Mouse (Mus musculus): ENCODE results near the gene Clec12b. TPM values are rescaled to one million over a fixed set of nuclear protein-coding genes. Genes with fewer than 3 reads are reported as not detected.

The Clec12b gene
- polyA plus RNA-seq (2012; rRNA removed) (0.02 and 0.03 TPM in 2 replicates), polyA plus RNA-seq (2014; fragmentation: Nextera tagmentation; extraction: Ambion mirVana) (not detected in 2 replicates)

DNA sequence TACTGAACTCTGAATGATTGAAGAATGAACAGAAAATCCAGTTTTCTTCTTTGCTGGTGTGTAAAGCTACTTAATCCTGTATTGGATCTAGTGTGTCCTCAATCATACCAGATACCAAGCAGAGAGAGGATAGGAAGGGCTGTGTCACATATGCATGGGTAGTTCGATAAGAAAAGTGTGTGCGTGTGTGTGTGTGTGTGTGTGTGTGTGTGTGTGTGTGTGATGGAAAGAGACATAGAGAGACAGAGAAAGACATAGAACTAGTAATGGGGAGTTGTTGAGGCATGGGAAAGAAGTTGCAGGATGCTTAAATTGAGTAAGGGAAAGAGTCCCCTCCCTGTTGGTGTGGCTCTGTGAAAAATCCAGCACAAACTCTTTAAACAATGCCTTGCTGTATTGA lies at the start of gene Clec12b:
Gene Clec12b, minus strand, starts transcription at position 101 of the 400 bp plus-strand sequence.
- H3K9ac ChIP-seq (replicated peaks), result no peak within 1 kb of the TSS
- 59% methylated on average over 2 of the region's 2 CpGs for WGBS (ENCODE audit: insufficient replicate concordance)
- H3K36me3 ChIP-seq (replicated peaks; ENCODE audit: control insufficient read depth, insufficient read depth, low read depth), result no peaks in the 10 kb centered on the region
- no peaks in the 10 kb centered on the region for H3K4me1 ChIP-seq (replicated peaks; ENCODE audit: control insufficient read depth in 2 of 2, insufficient read depth in 2 of 2, low read length in 1 of 2)
- no peak within 1 kb of the TSS for H3K4me3 ChIP-seq (ENCODE audit: insufficient read depth in 1 of 2, low read depth in 2 of 2, low read length in 2 of 2)
- no peaks in the 10 kb centered on the region for H3K27me3 ChIP-seq (ENCODE audit: control insufficient read depth, insufficient read depth, low read length)
- ATAC-seq (ENCODE audit: insufficient read depth) (no peak), DNase-seq (ENCODE audit: low read depth in 3 of 3, low spot score in 3 of 3) (no peak)
- no peak within 1 kb of the TSS for H3K4me2 ChIP-seq (ENCODE audit: low read depth)
- no peak for TF ChIP-seq EP300 (IDR thresholded peaks at IDR 0.05; ENCODE audit: low read depth)
- TF ChIP-seq CTCF (IDR thresholded peaks at IDR 0.05; ENCODE audit: low read depth), result no peak
- no peak within 1 kb of the TSS for H3K27ac ChIP-seq
- H3K9me3 ChIP-seq (ENCODE audit: control insufficient read depth, low read length), result no peaks in the 10 kb centered on the region

DNA sequence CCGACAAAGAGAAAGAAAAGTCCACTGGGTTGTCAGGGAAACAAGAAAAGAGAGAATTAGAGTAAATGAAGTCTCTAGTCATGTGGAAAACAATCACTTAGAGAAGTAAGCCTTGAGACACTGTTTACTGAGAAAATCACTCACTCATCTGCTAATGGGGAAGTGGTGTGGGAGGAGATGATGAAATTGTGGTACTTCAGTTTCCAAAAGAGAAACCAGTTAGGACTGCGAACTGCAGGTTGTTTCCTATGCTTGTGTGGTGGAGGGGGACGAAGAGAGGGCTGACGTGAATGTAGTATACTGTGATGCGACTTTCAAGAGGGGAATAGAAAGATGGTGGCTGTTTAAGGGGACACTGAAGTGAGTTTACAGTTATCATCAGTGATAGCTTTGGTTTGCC lies 48.6 kb upstream of the Clec12b start:
- TF ChIP-seq EP300 (IDR thresholded peaks at IDR 0.05; ENCODE audit: low read depth) (no peak), CTCF (IDR thresholded peaks at IDR 0.05; ENCODE audit: low read depth) (no peak)
- no peaks in the 10 kb centered on the region for H3K9me3 ChIP-seq (ENCODE audit: control insufficient read depth, low read length)
- H3K4me2 ChIP-seq (ENCODE audit: low read depth), result no peak overlapping the region
- no peak overlapping the region for H3K4me3 ChIP-seq (ENCODE audit: insufficient read depth in 1 of 2, low read depth in 2 of 2, low read length in 2 of 2)
- ATAC-seq (ENCODE audit: insufficient read depth) (peak; percentile 35; the same call in 1 of the 2 replicates), DNase-seq (ENCODE audit: low read depth in 3 of 3, low spot score in 3 of 3) (peak in 2 of 3 experiments; percentile 7 to 31)
- H3K36me3 ChIP-seq (replicated peaks; ENCODE audit: control insufficient read depth, insufficient read depth, low read depth), result no peaks in the 10 kb centered on the region
- H3K4me1 ChIP-seq (replicated peaks; ENCODE audit: control insufficient read depth in 2 of 2, insufficient read depth in 2 of 2, low read length in 1 of 2), result no peaks in the 10 kb centered on the region
- no peak overlapping the region for H3K27ac ChIP-seq
- WGBS (ENCODE audit: insufficient replicate concordance), result 26% methylated on average over 5 of the region's 5 CpGs
- H3K9ac ChIP-seq (replicated peaks), result no peak overlapping the region
- H3K27me3 ChIP-seq (ENCODE audit: control insufficient read depth, insufficient read depth, low read length), result no peaks in the 10 kb centered on the region

DNA sequence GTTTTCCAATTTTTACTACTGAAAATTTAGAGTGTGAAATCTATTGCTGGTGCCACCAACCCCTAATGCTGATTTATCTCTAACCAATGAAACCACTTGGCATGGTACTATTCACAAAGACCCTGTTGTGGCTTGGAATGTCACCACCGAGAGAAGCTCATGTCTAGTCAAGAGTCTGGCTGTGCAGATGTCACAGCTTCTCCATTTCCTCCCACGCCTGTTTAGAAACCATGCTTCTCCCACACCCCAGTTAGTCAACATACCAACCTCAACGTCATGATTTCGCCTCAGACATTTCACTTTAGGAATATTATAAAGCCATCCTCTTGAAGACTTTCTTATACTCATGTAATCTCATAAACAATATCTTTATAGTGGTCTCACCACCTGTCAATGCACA lies 41.6 kb upstream of the Clec12b start:
- DNase-seq (ENCODE audit: low read depth in 3 of 3, low spot score in 3 of 3), result no peak
- no peak for ATAC-seq (ENCODE audit: insufficient read depth)
- Histone ChIP-seq H3K4me2 (ENCODE audit: low read depth) (no peak overlapping the region), H3K27me3 (ENCODE audit: control insufficient read depth, insufficient read depth, low read length) (no peaks in the 10 kb centered on the region), H3K4me1 (replicated peaks; ENCODE audit: control insufficient read depth in 2 of 2, insufficient read depth in 2 of 2, low read length in 1 of 2) (peaks cover 0 to 11% of the 10 kb centered on the region in 2 experiments; a peak in 3 of 4 replicates), H3K9me3 (ENCODE audit: control insufficient read depth, low read length) (no peaks in the 10 kb centered on the region), H3K36me3 (replicated peaks; ENCODE audit: control insufficient read depth, insufficient read depth, low read depth) (no peaks in the 10 kb centered on the region), H3K27ac (no peak overlapping the region), H3K4me3 (ENCODE audit: insufficient read depth in 1 of 2, low read depth in 2 of 2, low read length in 2 of 2) (no peak overlapping the region), H3K9ac (replicated peaks) (no peak overlapping the region)
- 38% methylated on average over 4 of the region's 4 CpGs for WGBS (ENCODE audit: insufficient replicate concordance)
- TF ChIP-seq EP300 (IDR thresholded peaks at IDR 0.05; ENCODE audit: low read depth) (no peak), CTCF (IDR thresholded peaks at IDR 0.05; ENCODE audit: low read depth) (no peak)

DNA sequence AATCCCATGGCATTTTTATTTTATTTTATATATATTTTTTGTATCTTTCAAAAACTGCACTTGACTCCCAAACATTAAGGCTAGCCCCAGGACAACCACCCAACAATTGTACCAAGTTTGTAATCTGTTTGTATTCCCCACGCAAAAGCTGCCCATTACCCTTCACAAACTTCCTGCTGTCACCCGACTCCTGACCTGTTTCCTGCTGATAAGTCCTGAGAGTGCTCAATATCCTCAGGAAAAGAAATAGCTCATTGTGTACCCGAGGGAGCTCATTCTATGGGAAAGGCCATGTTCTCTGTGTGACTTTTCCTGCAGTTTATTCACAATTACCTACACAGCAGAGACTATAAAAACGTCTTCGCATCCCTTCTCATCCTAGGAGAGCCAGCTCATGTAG lies 40.1 kb upstream of the Clec12b start:
- ATAC-seq (ENCODE audit: insufficient read depth) (peak; percentile 21; the same call in 1 of the 2 replicates), DNase-seq (ENCODE audit: low read depth in 3 of 3, low spot score in 3 of 3) (no peak)
- Histone ChIP-seq H3K27ac (no peak overlapping the region), H3K27me3 (ENCODE audit: control insufficient read depth, insufficient read depth, low read length) (no peaks in the 10 kb centered on the region), H3K4me1 (replicated peaks; ENCODE audit: control insufficient read depth in 2 of 2, insufficient read depth in 2 of 2, low read length in 1 of 2) (peaks cover 0 to 11% of the 10 kb centered on the region in 2 experiments; a peak in 3 of 4 replicates), H3K4me2 (ENCODE audit: low read depth) (no peak overlapping the region), H3K36me3 (replicated peaks; ENCODE audit: control insufficient read depth, insufficient read depth, low read depth) (no peaks in the 10 kb centered on the region), H3K9ac (replicated peaks) (no peak overlapping the region), H3K4me3 (ENCODE audit: insufficient read depth in 1 of 2, low read depth in 2 of 2, low read length in 2 of 2) (no peak overlapping the region), H3K9me3 (ENCODE audit: control insufficient read depth, low read length) (no peaks in the 10 kb centered on the region)
- no peak for TF ChIP-seq CTCF (IDR thresholded peaks at IDR 0.05; ENCODE audit: low read depth)
- no peak for TF ChIP-seq EP300 (IDR thresholded peaks at IDR 0.05; ENCODE audit: low read depth)
- WGBS (ENCODE audit: insufficient replicate concordance), result 7% methylated on average over 5 of the region's 5 CpGs

DNA sequence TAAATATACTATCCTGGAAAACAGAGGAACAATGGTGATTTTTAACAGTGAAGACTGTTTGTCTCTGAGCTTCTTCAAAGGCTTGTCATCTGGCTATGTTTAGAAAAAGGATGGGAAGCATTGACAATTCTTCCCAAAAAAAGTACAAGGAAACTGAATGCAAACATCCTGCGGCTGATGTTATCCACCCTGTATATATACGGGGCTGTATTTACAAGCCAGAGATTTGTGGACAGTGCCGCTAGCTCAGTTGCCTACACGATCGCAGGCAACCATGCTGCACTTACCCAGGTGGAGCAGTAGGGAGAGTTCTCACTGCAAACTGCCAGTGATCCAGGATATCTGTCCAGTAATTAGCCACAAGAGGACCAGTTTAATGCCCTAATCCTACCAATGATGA lies 39.5 kb upstream of the Clec12b start:
- no peak overlapping the region for H3K9ac ChIP-seq (replicated peaks)
- no peak overlapping the region for H3K4me3 ChIP-seq (ENCODE audit: insufficient read depth in 1 of 2, low read depth in 2 of 2, low read length in 2 of 2)
- no peak for DNase-seq (ENCODE audit: low read depth in 3 of 3, low spot score in 3 of 3)
- H3K9me3 ChIP-seq (ENCODE audit: control insufficient read depth, low read length), result no peaks in the 10 kb centered on the region
- TF ChIP-seq EP300 (IDR thresholded peaks at IDR 0.05; ENCODE audit: low read depth), result no peak
- no peak for TF ChIP-seq CTCF (IDR thresholded peaks at IDR 0.05; ENCODE audit: low read depth)
- H3K27ac ChIP-seq, result no peak overlapping the region
- no peaks in the 10 kb centered on the region for H3K36me3 ChIP-seq (replicated peaks; ENCODE audit: control insufficient read depth, insufficient read depth, low read depth)
- no peak for ATAC-seq (ENCODE audit: insufficient read depth)
- whole genome bisulfite sequencing (ENCODE audit: insufficient replicate concordance), result 7% methylated on average over 5 of the region's 5 CpGs
- no peak overlapping the region for H3K4me2 ChIP-seq (ENCODE audit: low read depth)
- H3K27me3 ChIP-seq (ENCODE audit: control insufficient read depth, insufficient read depth, low read length), result no peaks in the 10 kb centered on the region
- peaks cover 0 to 11% of the 10 kb centered on the region in 2 experiments; a peak in 3 of 4 replicates for H3K4me1 ChIP-seq (replicated peaks; ENCODE audit: control insufficient read depth in 2 of 2, insufficient read depth in 2 of 2, low read length in 1 of 2)

Data from liver, embryonic 14.5 days (tissue).